Mouse (Mus musculus) testis, adult 2 months (tissue): ENCODE results near the gene Serpina1f.
"Not testable (repeated sequence)": the region's sequence is repeated elsewhere in the genome, so short reads cannot be mapped to it uniquely, and the experiment has no call there.

ENCODE experiments used
- CTCF ChIP-seq: fragments of 200-500 bp; IDR thresholded peaks from 2 replicates; pipeline ENCODE4 v1.5.1; 2012; ENCODE audit warnings: low read depth, mild to moderate bottlenecking, inconsistent platforms, low read length, moderate library complexity; ENCODE audit not compliant: control insufficient read depth, insufficient read depth, insufficient replicate concordance
- POLR2A ChIP-seq: fragments of 200-500 bp; IDR thresholded peaks from 2 replicates; pipeline ENCODE4 v1.6.1; 2012; ENCODE audit warnings: low read depth, mild to moderate bottlenecking, inconsistent platforms, low read length, moderate library complexity; ENCODE audit not compliant: control insufficient read depth

DNA sequence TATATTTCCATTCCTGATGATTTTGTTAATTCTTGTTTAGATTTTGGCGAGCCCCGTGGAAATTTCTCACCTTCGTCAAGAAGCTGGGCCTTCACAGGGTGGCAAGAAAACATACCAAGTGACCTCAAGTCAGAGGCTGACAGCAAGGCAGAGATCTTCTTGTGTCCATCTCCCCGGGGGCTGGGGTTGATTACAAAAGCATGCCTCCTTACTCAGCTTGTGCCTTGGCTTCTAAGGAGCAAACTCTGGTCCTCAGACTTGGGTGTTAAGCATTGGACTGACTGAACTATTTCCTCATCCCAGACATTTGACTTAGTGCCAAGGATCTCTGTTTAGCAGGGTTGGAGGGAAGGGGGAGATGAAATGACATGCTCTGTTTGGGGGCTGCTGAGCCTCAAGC lies 39.8 kb upstream of the Serpina1f start:
- TF ChIP-seq CTCF, POLR2A: not testable (repeated sequence)
